Mouse (Mus musculus) kidney, embryonic 15.5 days (tissue): ENCODE results near the gene Ppp1r14c. TPM values are rescaled to one million over a fixed set of nuclear protein-coding genes. Genes with fewer than 3 reads are reported as not detected.

Experiments used
- ATAC-seq: fragments of 200-750 bp; cut with Nextera tagmentation; replicated peaks from 2 replicates; pipeline ENCODE4 v1.8.0; 2017; ENCODE audit warnings: moderate TSS enrichment; ENCODE audit not compliant: low FRiP score
- H3K27ac ChIP-seq: fragments of 300-500 bp; sonication (generic); 2 replicates; pipeline ENCODE4 v1.5.1; 2015; ENCODE audit warnings: mild to moderate bottlenecking, inconsistent platforms
- H3K27me3 ChIP-seq: fragments of 300-500 bp; sonication (generic); 2 replicates; pipeline ENCODE4 v1.6.1; 2015; ENCODE audit warnings: inconsistent platforms
- H3K36me3 ChIP-seq: fragments of 300-500 bp; sonication (generic); 2 replicates; pipeline ENCODE4 v1.6.1; 2015; ENCODE audit warnings: inconsistent platforms
- H3K4me1 ChIP-seq: fragments of 300-500 bp; sonication (generic); 2 replicates; pipeline ENCODE4 v1.6.1; 2015; ENCODE audit warnings: inconsistent platforms
- H3K4me2 ChIP-seq: fragments of 300-500 bp; sonication (generic); 2 replicates; pipeline ENCODE4 v1.6.1; 2015; ENCODE audit warnings: moderate library complexity, mild to moderate bottlenecking, inconsistent platforms
- H3K4me3 ChIP-seq: fragments of 300-500 bp; sonication (generic); replicated peaks from 2 replicates; pipeline ENCODE4 v1.5.1; 2015; ENCODE audit warnings: mild to moderate bottlenecking, inconsistent platforms
- H3K9ac ChIP-seq: fragments of 300-500 bp; sonication (generic); 2 replicates; pipeline ENCODE4 v1.6.1; 2015; ENCODE audit warnings: mild to moderate bottlenecking, inconsistent platforms
- H3K9me3 ChIP-seq: fragments of 300-500 bp; sonication (generic); replicated peaks from 2 replicates; pipeline ENCODE4 v1.6.1; 2016; ENCODE audit warnings: inconsistent platforms
- WGBS: fragments of 180-500 bp; shearing (Covaris S2); methylation state at CpG from one replicate; pipeline ENCODE4 v1.1.7; 2015; ENCODE audit warnings: mixed read lengths; 5-methylcytosine and 5-hydroxymethylcytosine counted together
- polyA plus RNA-seq: library from polyadenylated mRNA; unstranded; fragments of >200 nt; fragmentation: Nextera tagmentation; extraction: Ambion mirVana; gene quantifications from 2 replicates; pipeline ENCODE4 v1.2.1, GENCODE M21; 2015

The Ppp1r14c gene
- polyA plus RNA-seq, 1 experiment from 2014 or later = 5.2 TPM

- Histone ChIP-seq H3K4me3 (no peak overlapping the region), H3K27ac (no peak overlapping the region), H3K9ac (no peak overlapping the region), H3K4me1 (no peaks in the 10 kb centered on the region; the same call in 1 of the 2 replicates), H3K9me3 (no peaks in the 10 kb centered on the region), H3K36me3 (no peaks in the 10 kb centered on the region), H3K4me2 (no peak overlapping the region), H3K27me3 (no peaks in the 10 kb centered on the region)
- ATAC-seq = no peak
- 76% methylated on average over 2 of the region's 2 CpGs for WGBS
Observed at GRCm38 (mm10) chr10:3406280-3406679, 40.4 kb downstream of the Ppp1r14c start.

DNA sequence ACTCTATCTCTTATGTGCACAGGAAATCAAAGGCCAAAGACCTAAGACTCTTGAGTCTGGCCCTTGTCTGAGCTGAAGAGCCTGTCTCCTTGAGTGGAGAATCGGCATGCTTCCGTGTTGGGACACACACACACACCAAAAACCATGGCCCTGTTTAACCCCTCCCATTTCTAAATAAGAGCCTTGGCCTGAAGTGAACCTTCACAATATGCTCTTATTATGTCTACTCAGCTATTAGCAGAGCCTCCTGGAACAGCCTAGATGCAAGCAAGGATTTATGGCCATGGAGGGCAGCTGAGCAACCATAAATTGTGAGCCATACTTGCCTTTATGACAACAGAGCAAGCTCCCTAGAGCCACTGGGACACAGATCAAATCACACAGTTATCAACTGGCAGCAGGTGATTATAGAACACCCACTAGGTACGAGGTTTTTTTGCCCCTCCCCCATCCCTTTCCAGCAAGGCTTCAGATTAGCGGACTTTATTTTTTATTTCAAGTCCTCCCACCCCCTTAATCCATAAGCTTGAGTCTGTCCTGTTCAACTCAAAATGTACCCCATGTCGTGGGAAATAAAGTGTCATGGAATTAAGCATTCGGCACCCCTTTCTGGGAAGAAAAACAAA lies 42.3 kb downstream of the Ppp1r14c start:
- Histone ChIP-seq H3K9me3 (no peaks in the 10 kb centered on the region), H3K27me3 (no peaks in the 10 kb centered on the region), H3K9ac (no peak overlapping the region), H3K4me2 (no peak overlapping the region), H3K4me3 (no peak overlapping the region), H3K36me3 (no peaks in the 10 kb centered on the region), H3K27ac (no peak overlapping the region), H3K4me1 (no peaks in the 10 kb centered on the region; the same call in 1 of the 2 replicates)
- 58% methylated on average over 6 of the region's 6 CpGs for WGBS
- ATAC-seq = no peak; the same call in 1 of the 2 replicates

DNA sequence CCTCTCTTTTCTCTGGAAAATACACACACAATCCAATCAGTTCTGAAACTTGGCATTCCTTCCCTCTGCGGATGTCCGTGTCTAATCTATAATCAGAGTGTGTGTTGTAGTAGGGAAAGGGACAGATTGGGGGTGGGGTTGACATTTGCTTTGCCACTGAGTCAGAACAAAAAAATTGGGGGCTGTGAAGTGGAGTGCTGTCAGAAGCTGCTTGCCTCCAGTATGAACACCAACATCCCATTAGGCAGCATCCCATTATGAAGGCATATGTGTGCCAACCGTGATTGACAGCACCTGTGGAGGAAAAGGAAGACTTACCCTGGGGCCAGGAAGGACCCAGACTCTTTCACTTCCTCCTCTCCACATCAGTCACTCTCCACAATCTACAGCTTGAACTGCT lies 42.8 kb downstream of the Ppp1r14c start:
- Histone ChIP-seq H3K9ac (no peak overlapping the region), H3K27ac (no peak overlapping the region), H3K4me3 (no peak overlapping the region), H3K4me2 (no peak overlapping the region), H3K27me3 (no peaks in the 10 kb centered on the region), H3K9me3 (no peaks in the 10 kb centered on the region), H3K4me1 (no peaks in the 10 kb centered on the region; the same call in 1 of the 2 replicates), H3K36me3 (no peaks in the 10 kb centered on the region)
- ATAC-seq = no peak; the same call in 1 of the 2 replicates
- WGBS = 64% methylated on average over 3 of the region's 3 CpGs

DNA sequence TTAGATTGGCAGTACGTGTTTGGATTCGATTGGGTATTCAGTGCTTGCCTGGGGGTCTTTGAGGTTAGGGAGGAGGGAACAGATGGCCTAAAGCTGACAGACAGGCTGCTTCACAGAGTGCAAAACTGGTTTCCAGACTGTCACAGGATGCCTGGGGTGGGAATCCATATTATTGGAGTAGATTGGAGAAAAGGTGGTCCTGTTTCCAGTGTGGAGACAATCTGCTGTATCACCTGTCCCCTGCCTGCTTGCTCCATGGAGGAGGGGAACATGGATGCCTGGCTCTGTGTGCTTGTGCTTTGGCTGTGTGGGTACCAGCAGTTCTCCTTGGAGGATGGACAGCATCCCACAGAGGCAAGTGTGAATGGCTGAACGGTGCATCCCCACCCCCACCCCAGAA lies 45.4 kb downstream of the Ppp1r14c start:
- no peaks in the 10 kb centered on the region for H3K27me3 ChIP-seq
- no peak overlapping the region for H3K9ac ChIP-seq
- ATAC-seq = no peak
- H3K4me2 ChIP-seq = no peak overlapping the region
- no peaks in the 10 kb centered on the region for H3K36me3 ChIP-seq
- H3K9me3 ChIP-seq = no peaks in the 10 kb centered on the region
- H3K27ac ChIP-seq = no peak overlapping the region
- H3K4me3 ChIP-seq = no peak overlapping the region
- WGBS = 72% methylated on average over 3 of the region's 3 CpGs
- no peaks in the 10 kb centered on the region; the same call in 1 of the 2 replicates for H3K4me1 ChIP-seq

DNA sequence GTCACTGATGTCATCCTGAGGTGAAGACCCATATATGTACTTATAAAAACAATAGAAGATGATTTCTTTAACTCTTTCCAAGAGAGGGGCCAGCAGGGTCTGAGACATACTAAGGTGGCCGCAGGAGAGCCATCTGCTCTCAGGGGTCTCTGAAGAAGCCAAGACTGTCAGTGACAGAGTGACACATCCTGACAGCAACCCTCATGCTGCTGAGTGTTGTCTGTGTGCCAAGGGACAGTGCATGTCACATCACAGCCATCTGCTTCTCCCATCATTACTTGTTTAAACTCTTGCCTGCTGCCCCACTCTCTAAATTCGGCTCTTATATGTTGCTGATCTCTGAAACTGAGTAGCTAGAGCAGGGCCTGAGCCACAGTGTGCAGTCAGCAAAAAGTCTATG lies 45.8 kb downstream of the Ppp1r14c start:
- no peak for ATAC-seq
- H3K27ac ChIP-seq = no peak overlapping the region
- no peaks in the 10 kb centered on the region for H3K9me3 ChIP-seq
- 82% methylated on average over 2 of the region's 2 CpGs for WGBS
- no peak overlapping the region for H3K4me2 ChIP-seq
- H3K27me3 ChIP-seq = no peaks in the 10 kb centered on the region
- H3K9ac ChIP-seq = no peak overlapping the region
- no peaks in the 10 kb centered on the region; the same call in 1 of the 2 replicates for H3K4me1 ChIP-seq
- no peaks in the 10 kb centered on the region for H3K36me3 ChIP-seq
- no peak overlapping the region for H3K4me3 ChIP-seq

GRCm38 (mm10) chr10:3414813-3415212 lies 49.0 kb downstream of the Ppp1r14c start:
- H3K4me2 ChIP-seq = no peak overlapping the region
- no peaks in the 10 kb centered on the region for H3K9me3 ChIP-seq
- no peak overlapping the region for H3K9ac ChIP-seq
- no peaks in the 10 kb centered on the region for H3K4me1 ChIP-seq
- no peak overlapping the region for H3K27ac ChIP-seq
- no peak overlapping the region for H3K4me3 ChIP-seq
- WGBS = 77% methylated on average over 5 of the region's 5 CpGs
- no peaks in the 10 kb centered on the region for H3K36me3 ChIP-seq
- H3K27me3 ChIP-seq = no peaks in the 10 kb centered on the region
- ATAC-seq = no peak

GRCm38 (mm10) chr10:3416565-3416964 lies 50.7 kb downstream of the Ppp1r14c start:
- 60% methylated on average over 4 of the region's 4 CpGs for WGBS
- Histone ChIP-seq H3K27me3 (no peaks in the 10 kb centered on the region), H3K4me2 (no peak overlapping the region), H3K9ac (no peak overlapping the region), H3K27ac (no peak overlapping the region), H3K4me3 (no peak overlapping the region), H3K36me3 (no peaks in the 10 kb centered on the region), H3K9me3 (no peaks in the 10 kb centered on the region), H3K4me1 (no peaks in the 10 kb centered on the region)
- no peak for ATAC-seq

- H3K9ac ChIP-seq = no peak overlapping the region
- H3K9me3 ChIP-seq = no peaks in the 10 kb centered on the region
- 52% methylated on average over 4 of the region's 4 CpGs for WGBS
- H3K27me3 ChIP-seq = no peaks in the 10 kb centered on the region
- no peak overlapping the region for H3K4me2 ChIP-seq
- H3K4me1 ChIP-seq = no peaks in the 10 kb centered on the region
- no peak overlapping the region for H3K27ac ChIP-seq
- ATAC-seq = no peak
- no peak overlapping the region for H3K4me3 ChIP-seq
- H3K36me3 ChIP-seq = no peaks in the 10 kb centered on the region
Observed at GRCm38 (mm10) chr10:3417408-3417807, 51.6 kb downstream of the Ppp1r14c start.

GRCm38 (mm10) chr10:3424016-3424415 lies 58.2 kb downstream of the Ppp1r14c start:
- ATAC-seq = no peak
- Histone ChIP-seq H3K27me3 (no peaks in the 10 kb centered on the region), H3K9ac (no peak overlapping the region), H3K4me2 (no peak overlapping the region), H3K4me1 (no peaks in the 10 kb centered on the region), H3K36me3 (no peaks in the 10 kb centered on the region), H3K9me3 (no peaks in the 10 kb centered on the region), H3K27ac (no peak overlapping the region), H3K4me3 (no peak overlapping the region)

- WGBS = 50% methylated on average over 3 of the region's 3 CpGs
- H3K4me1 ChIP-seq = no peaks in the 10 kb centered on the region
- H3K4me2 ChIP-seq = no peak overlapping the region
- no peak overlapping the region for H3K27ac ChIP-seq
- H3K27me3 ChIP-seq = no peaks in the 10 kb centered on the region
- no peak overlapping the region for H3K4me3 ChIP-seq
- H3K36me3 ChIP-seq = no peaks in the 10 kb centered on the region
- no peaks in the 10 kb centered on the region for H3K9me3 ChIP-seq
- no peak; the same call in 1 of the 2 replicates for ATAC-seq
- no peak overlapping the region for H3K9ac ChIP-seq
Observed at GRCm38 (mm10) chr10:3427689-3428399, 62.0 kb downstream of the Ppp1r14c start.

DNA sequence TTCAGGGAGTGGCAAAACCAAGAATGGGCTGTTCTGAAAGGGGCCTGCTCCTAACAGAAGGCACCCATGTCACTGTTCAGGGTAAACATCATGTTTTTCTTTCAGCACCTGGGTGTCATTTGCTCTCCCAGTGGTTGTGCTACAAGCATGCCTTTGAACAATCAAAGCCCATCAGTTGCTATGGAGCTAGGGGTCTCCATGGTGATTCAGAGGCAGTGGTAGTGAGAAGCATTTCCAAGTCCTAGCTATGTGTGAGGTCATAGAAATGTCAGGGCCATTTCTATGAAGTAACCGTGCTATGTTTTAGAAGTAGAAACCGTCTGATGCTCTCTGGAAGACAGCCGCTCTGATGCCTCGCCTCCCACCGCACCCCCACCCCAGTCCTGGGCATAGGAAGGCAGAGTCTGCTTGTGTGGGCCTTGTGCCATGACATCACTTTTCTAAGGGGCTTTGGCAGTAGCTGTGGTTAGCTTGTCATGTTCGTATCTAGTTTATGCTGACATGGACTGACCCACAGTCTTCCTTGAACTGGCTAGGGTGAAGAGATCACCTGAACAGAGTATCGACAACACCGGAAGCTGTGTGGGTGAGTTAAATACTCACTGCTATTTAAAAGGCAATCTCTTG lies 69.1 kb downstream of the Ppp1r14c start:
- Histone ChIP-seq H3K4me2 (no peak overlapping the region), H3K9ac (no peak overlapping the region), H3K9me3 (no peaks in the 10 kb centered on the region; the same call in 1 of the 2 replicates), H3K27ac (no peak overlapping the region), H3K4me1 (no peaks in the 10 kb centered on the region), H3K27me3 (no peaks in the 10 kb centered on the region), H3K36me3 (no peaks in the 10 kb centered on the region), H3K4me3 (no peak overlapping the region)
- 95% methylated on average over 8 of the region's 8 CpGs for WGBS
- ATAC-seq = no peak

- H3K27me3 ChIP-seq = no peaks in the 10 kb centered on the region
- H3K4me3 ChIP-seq = no peak overlapping the region
- no peak overlapping the region for H3K27ac ChIP-seq
- 61% methylated on average over 2 of the region's 2 CpGs for WGBS
- H3K4me1 ChIP-seq = no peaks in the 10 kb centered on the region
- no peak overlapping the region for H3K9ac ChIP-seq
- H3K36me3 ChIP-seq = no peaks in the 10 kb centered on the region
- no peaks in the 10 kb centered on the region for H3K9me3 ChIP-seq
- no peak overlapping the region for H3K4me2 ChIP-seq
- no peak for ATAC-seq
Observed at GRCm38 (mm10) chr10:3440722-3441471, 75.0 kb downstream of the Ppp1r14c start.
